Mouse (Mus musculus) CH12.LX (cell line): ENCODE data around the gene Gbx1. TPM values are rescaled to one million over a fixed set of nuclear protein-coding genes. Genes with fewer than 3 reads are reported as not detected.

Experiments used
- DNase-seq: peaks from one replicate; pipeline ENCODE4 v3.0.0-alpha.2; 2013; ENCODE audit errors: extremely low read depth
- H3K27ac ChIP-seq: 2 replicates; pipeline ENCODE4 v1.5.1; 2012; ENCODE audit warnings: low read depth, mild to moderate bottlenecking, control low read depth, moderate library complexity; ENCODE audit not compliant: insufficient read depth
- H3K27me3 ChIP-seq: replicated peaks from 2 replicates; pipeline ENCODE3; 2012; ENCODE audit warnings: inconsistent platforms
- H3K36me3 ChIP-seq, 2 experiments: replicated peaks in 1 of 2; 2 replicates each; pipeline versions ENCODE3 to v1.6.1; 2012; ENCODE audit warnings: inconsistent platforms in 1 of 2, low read length in 1 of 2, mild to moderate bottlenecking in 1 of 2, mixed read lengths in 1 of 2, moderate library complexity in 1 of 2; ENCODE audit not compliant: control insufficient read depth in 1 of 2, insufficient read depth in 1 of 2
- H3K4me1 ChIP-seq, 2 experiments: 2 replicates each; pipeline ENCODE4 v1.6.1; 2012; ENCODE audit warnings: inconsistent platforms in 1 of 2, moderate library complexity in 1 of 2; ENCODE audit not compliant: insufficient read depth in 2 of 2, control insufficient read depth in 1 of 2
- H3K4me2 ChIP-seq: 2 replicates; pipeline ENCODE4 v1.6.1; 2012; ENCODE audit warnings: low read depth, mild to moderate bottlenecking, control low read depth; ENCODE audit not compliant: poor library complexity, insufficient read depth, severe bottlenecking
- H3K4me3 ChIP-seq, 3 experiments: fragments of 150-350 bp in 1 of 3; sonication (generic) in 1 of 3; replicated peaks in 1 of 3; 2 replicates each; pipeline versions ENCODE3 to v1.5.1; 2011 to 2012; ENCODE audit warnings: low read depth in 2 of 3, low read length in 2 of 3, mild to moderate bottlenecking in 2 of 3, moderate library complexity in 2 of 3, control low read depth in 1 of 3, improper control_type of control experiment in 1 of 3, inconsistent platforms in 1 of 3, mixed read lengths in 1 of 3; ENCODE audit not compliant: poor library complexity in 1 of 3
- H3K79me2 ChIP-seq: replicated peaks from 2 replicates; pipeline ENCODE4 v1.6.1; 2012; ENCODE audit warnings: mild to moderate bottlenecking, moderate library complexity; ENCODE audit not compliant: control insufficient read depth, poor library complexity, insufficient read depth, severe bottlenecking; ENCODE audit errors: extremely low read depth
- H3K9ac ChIP-seq: 2 replicates; pipeline ENCODE4 v1.6.1; 2012; ENCODE audit warnings: low read depth, mild to moderate bottlenecking, control low read depth, moderate library complexity; ENCODE audit not compliant: insufficient read depth
- H3K9me3 ChIP-seq: replicated peaks from 2 replicates; pipeline ENCODE3; 2012; ENCODE audit warnings: low read length, inconsistent platforms, mixed read lengths
- BHLHE40 ChIP-seq: IDR thresholded peaks from 2 replicates; pipeline ENCODE4 v1.6.1; 2011; ENCODE audit warnings: mild to moderate bottlenecking, low read depth, low read length, improper control_type of control experiment
- CHD1 ChIP-seq: IDR thresholded peaks from 2 replicates; pipeline ENCODE4 v1.6.1; 2012; ENCODE audit warnings: low read depth, low read length, improper control_type of control experiment, inconsistent platforms
- CTCF ChIP-seq, 2 experiments: IDR thresholded peaks in 1 of 2; conservative IDR thresholded peaks in 1 of 2; 2 replicates each; pipeline ENCODE4 v1.5.1; 2011 to 2012; ENCODE audit warnings: low read depth in 2 of 2, low read length in 2 of 2, improper control_type of control experiment in 1 of 2, inconsistent platforms in 1 of 2, mild to moderate bottlenecking in 1 of 2, moderate library complexity in 1 of 2
- E2F4 ChIP-seq: IDR thresholded peaks from 2 replicates; pipeline ENCODE4 v1.6.1; 2011; ENCODE audit warnings: low read depth, low read length, improper control_type of control experiment; ENCODE audit not compliant: insufficient replicate concordance
- EP300 ChIP-seq: IDR thresholded peaks from 2 replicates; pipeline ENCODE4 v1.6.1; 2011; ENCODE audit warnings: low read length, improper control_type of control experiment
- ETS1 ChIP-seq: conservative IDR thresholded peaks from 2 replicates; pipeline ENCODE4 v1.6.1; 2012; ENCODE audit warnings: low read depth, mild to moderate bottlenecking, inconsistent platforms, low read length, improper control_type of control experiment, moderate library complexity
- GABPA ChIP-seq: IDR thresholded peaks from 2 replicates; pipeline ENCODE4 v1.6.1; 2012; ENCODE audit warnings: low read depth, low read length, improper control_type of control experiment, inconsistent platforms; ENCODE audit not compliant: insufficient replicate concordance
- HCFC1 ChIP-seq: IDR thresholded peaks from 2 replicates; pipeline ENCODE4 v1.6.1; 2012; ENCODE audit warnings: low read depth, mild to moderate bottlenecking, inconsistent platforms, low read length, improper control_type of control experiment
- JUN ChIP-seq: IDR thresholded peaks from 2 replicates; pipeline ENCODE4 v1.6.1; 2011; ENCODE audit warnings: low read depth, mild to moderate bottlenecking, low read length, improper control_type of control experiment, moderate library complexity; ENCODE audit not compliant: insufficient read depth
- JUND ChIP-seq: conservative IDR thresholded peaks from 2 replicates; pipeline ENCODE4 v1.6.1; 2011; ENCODE audit warnings: low read depth, low read length, improper control_type of control experiment
- MAFK ChIP-seq: IDR thresholded peaks from 2 replicates; pipeline ENCODE4 v1.6.1; 2011; ENCODE audit warnings: low read length, improper control_type of control experiment; ENCODE audit not compliant: insufficient replicate concordance
- MYC ChIP-seq: IDR thresholded peaks from 2 replicates; pipeline ENCODE4 v1.6.1; 2011; ENCODE audit warnings: low read depth, mild to moderate bottlenecking, improper control_type of control experiment, low read length
- NELFE ChIP-seq: IDR thresholded peaks from 2 replicates; pipeline ENCODE4 v1.6.1; 2011; ENCODE audit warnings: low read depth, low read length, improper control_type of control experiment
- POLR2A ChIP-seq: IDR thresholded peaks from 2 replicates; pipeline ENCODE4 v1.6.1; 2011; ENCODE audit warnings: low read depth, mild to moderate bottlenecking, improper control_type of control experiment, low read length
- POLR2AphosphoS2 ChIP-seq: IDR thresholded peaks from 2 replicates; pipeline ENCODE4 v1.6.1; 2011; ENCODE audit warnings: low read depth, low read length, improper control_type of control experiment
- RAD21 ChIP-seq: IDR thresholded peaks from 2 replicates; pipeline ENCODE4 v1.6.1; 2011; ENCODE audit warnings: low read depth, mild to moderate bottlenecking, low read length, improper control_type of control experiment, moderate library complexity
- RCOR1 ChIP-seq: conservative IDR thresholded peaks from 2 replicates; pipeline ENCODE4 v1.6.1; 2012; ENCODE audit warnings: low read depth, mild to moderate bottlenecking, inconsistent platforms, low read length, improper control_type of control experiment
- SMC3 ChIP-seq: IDR thresholded peaks from 2 replicates; pipeline ENCODE4 v1.6.1; 2011; ENCODE audit warnings: low read depth, low read length, improper control_type of control experiment
- USF1 ChIP-seq: IDR thresholded peaks from 2 replicates; pipeline ENCODE4 v1.6.1; 2014; ENCODE audit warnings: low read depth, mild to moderate bottlenecking, inconsistent platforms, low read length, improper control_type of control experiment
- ZC3H11A ChIP-seq: IDR thresholded peaks from 2 replicates; pipeline ENCODE4 v1.6.1; 2012; ENCODE audit warnings: low read depth, mild to moderate bottlenecking, inconsistent platforms, low read length, improper control_type of control experiment
- ZNF384 ChIP-seq: IDR thresholded peaks from 2 replicates; pipeline ENCODE4 v1.6.1; 2012; ENCODE audit warnings: low read depth, low read length, improper control_type of control experiment, inconsistent platforms
- dilution Hi-C: fragments of 300-500 bp; cut with MboI; formaldehyde crosslinking; loops from 2 replicates; pipeline ENCODE4 v1.14.3; 2020; ENCODE audit warnings: low sequenced_read_pairs; ENCODE audit not compliant: extremely low pct_unique_long_range_greater_than_20kb, extremely low pct_ligation_motif_present
- in situ Hi-C: fragments of 300-500 bp; cut with MboI; formaldehyde crosslinking; loops from 3 replicates; pipeline ENCODE4 v1.14.3; 2019; ENCODE audit warnings: low sequenced_read_pairs, low pct_ligation_motif_present, low pct_unique_long_range_greater_than_20kb, mixed read lengths
- polyA plus RNA-seq: library from polyadenylated mRNA; unstranded; fragments of >175 nt; gene quantifications from 2 replicates; pipeline ENCODE4 v1.2.1, GENCODE M21; 2012; ENCODE audit warnings: low read depth; ENCODE audit not compliant: insufficient read length
- total RNA-seq, 2 experiments: library from RNA; depleted of rRNA; stranded (reverse); fragments of 300-350 nt in 1 of 2; fragments of >200 nt in 1 of 2; gene quantifications; 2 replicates each; pipeline ENCODE4 v1.2.3; 2012 to 2014

Gbx1 gene
- total and polyA plus RNA-seq, 3 experiments, result 0.08 to 0.13 TPM; not detected in 1

DNA sequence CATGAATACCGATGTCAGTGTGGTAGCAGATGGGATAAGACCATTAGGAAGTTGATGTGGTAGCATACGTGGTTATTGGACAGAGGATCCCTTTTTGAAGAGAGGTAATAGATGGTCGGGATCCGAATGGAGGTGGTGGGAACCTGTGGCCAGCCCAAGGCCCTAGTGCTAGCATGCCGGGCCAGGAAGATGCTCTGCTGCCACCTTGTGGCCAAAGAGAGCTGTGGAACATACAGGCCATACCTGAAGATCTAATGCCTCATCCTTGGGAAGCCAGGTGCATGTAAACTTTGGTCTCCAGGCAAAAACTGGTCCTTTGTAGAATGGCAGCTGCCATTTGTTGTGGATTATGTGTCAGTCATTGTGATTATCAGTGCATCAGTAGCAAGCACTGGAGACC, 56.4 kb downstream of the Gbx1 start:
- H3K27ac ChIP-seq, result no peak overlapping the region
- peaks cover 8 to 79% of the 10 kb centered on the region in 2 experiments for H3K36me3 ChIP-seq
- no peaks in the 10 kb centered on the region for H3K27me3 ChIP-seq
- no peaks in the 10 kb centered on the region; a peak in 1 of 4 replicates for H3K4me1 ChIP-seq
- no peak overlapping the region for H3K9ac ChIP-seq
- no peak overlapping the region for H3K4me2 ChIP-seq
- dilution Hi-C loops, result no loop called here
- TF ChIP-seq POLR2A (no peak), ETS1 (no peak), USF1 (no peak), HCFC1 (no peak), ZC3H11A (peak; percentile 52; the same call in 1 of the 2 replicates), RCOR1 (no peak), GABPA (no peak), NELFE (peak; percentile 29; the same call in 1 of the 2 replicates), SMC3 (peak; percentile 90), RAD21 (peak; percentile 90), CTCF (conservative IDR thresholded peaks at IDR 0.05 in 1 of 2, IDR thresholded peaks at IDR 0.05 in 1 of 2; ENCODE audit: low read depth in 2 of 2, low read length in 2 of 2) (peak; percentile 91 to 96)
- TF ChIP-seq, all 38 proteins: peak for 5
- DNase-seq, result peak; percentile 80
- in situ Hi-C loops, result no loop called here
- Histone ChIP-seq H3K79me2 (no peaks in the 10 kb centered on the region; the same call in 1 of the 2 replicates), H3K4me3 (no peak overlapping the region), H3K9me3 (no peaks in the 10 kb centered on the region)

DNA sequence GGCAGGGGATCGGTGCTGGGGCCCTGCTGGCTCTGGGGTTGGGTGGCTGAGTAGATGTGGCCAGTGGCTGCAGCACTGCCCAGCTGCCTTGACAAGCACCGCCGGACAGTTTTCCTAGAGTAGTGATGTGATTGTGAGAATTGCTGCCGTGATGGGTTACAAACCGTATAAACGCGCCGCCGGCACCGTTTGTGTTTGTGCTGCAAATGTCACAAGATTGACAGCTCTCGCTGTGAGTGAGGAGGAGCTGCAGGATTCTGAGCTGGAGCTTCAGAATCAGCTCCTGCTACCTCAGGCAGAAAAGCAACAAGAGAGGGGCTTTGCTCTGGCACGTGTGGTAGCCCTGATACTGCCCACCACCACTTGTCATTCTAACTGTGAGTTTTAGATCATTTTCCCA, 60.2 kb downstream of the Gbx1 start:
- H3K36me3 ChIP-seq, result peaks cover 0 to 73% of the 10 kb centered on the region in 2 experiments
- H3K27ac ChIP-seq, result no peak overlapping the region
- peaks cover 3% of the 10 kb centered on the region for H3K79me2 ChIP-seq
- H3K9ac ChIP-seq, result no peak overlapping the region
- no peaks in the 10 kb centered on the region for H3K9me3 ChIP-seq
- DNase-seq, result no peak
- H3K4me1 ChIP-seq, result no peaks in the 10 kb centered on the region; a peak in 1 of 4 replicates
- dilution Hi-C loops, result no loop called here
- H3K27me3 ChIP-seq, result no peaks in the 10 kb centered on the region
- H3K4me2 ChIP-seq, result no peak overlapping the region
- TF ChIP-seq BHLHE40 (no peak), POLR2AphosphoS2 (no peak), JUN (no peak), HCFC1 (no peak), E2F4 (no peak), JUND (no peak), SMC3 (no peak), ZNF384 (no peak), RCOR1 (no peak), CHD1 (no peak), MAFK (no peak), MYC (no peak), EP300 (no peak)
- H3K4me3 ChIP-seq, result no peak overlapping the region
- in situ Hi-C loops, result no loop called here
